Mouse (Mus musculus): ENCODE data around the gene Tymp. TPM values are rescaled to one million over a fixed set of nuclear protein-coding genes. Genes with fewer than 3 reads are reported as not detected.

Gene Tymp
- polyA plus RNA-seq, 1 experiment from 2014 or later = 1.5 TPM

- no peak for ATAC-seq (replicated peaks; ENCODE audit: insufficient number of reproducible peaks, low FRiP score, low TSS enrichment)
- H3K9me3 ChIP-seq (replicated peaks; ENCODE audit: control insufficient read depth, low read length) = no peaks in the 10 kb centered on the region
Observed at GRCm38 (mm10) chr15:89334774-89335537, 41.9 kb downstream of the Tymp start.

GRCm38 (mm10) chr15:89334271-89334670 is 42.6 kb downstream of the Tymp start, which contains the start of gene Miox:
Gene Miox (plus strand): TSS chr15:89334398.
- no peak within 1 kb of the TSS for H3K27ac ChIP-seq (ENCODE audit: low read depth, low read length)
- 86% methylated on average over 7 of the region's 7 CpGs for WGBS (ENCODE audit: insufficient replicate concordance)
- H3K4me1 ChIP-seq (ENCODE audit: control insufficient read depth, insufficient read depth, low read length) = no peaks in the 10 kb centered on the region
- no peak within 1 kb of the TSS for H3K4me2 ChIP-seq
- no peaks in the 10 kb centered on the region for H3K9me3 ChIP-seq (replicated peaks; ENCODE audit: control insufficient read depth, low read length)
- no peaks in the 10 kb centered on the region for H3K36me3 ChIP-seq (ENCODE audit: control insufficient read depth, insufficient read depth, low read length)
- no peak within 1 kb of the TSS for H3K4me3 ChIP-seq (ENCODE audit: low read depth, low read length)
- H3K27me3 ChIP-seq (ENCODE audit: control insufficient read depth, insufficient read depth, low read length) = no peaks in the 10 kb centered on the region
- H3K9ac ChIP-seq (ENCODE audit: low read depth, low read length) = no peak within 1 kb of the TSS
- ATAC-seq (replicated peaks; ENCODE audit: insufficient number of reproducible peaks, low FRiP score, low TSS enrichment) = no peak

More at GRCm38 (mm10) chr15:89334774-89335537, 41.9 kb downstream of the Tymp start:
- no peak overlapping the region for H3K4me3 ChIP-seq (ENCODE audit: low read depth, low read length)
- H3K4me2 ChIP-seq = no peak overlapping the region
- no peaks in the 10 kb centered on the region for H3K36me3 ChIP-seq (ENCODE audit: control insufficient read depth, insufficient read depth, low read length)
- no peaks in the 10 kb centered on the region for H3K27me3 ChIP-seq (ENCODE audit: control insufficient read depth, insufficient read depth, low read length)
- no peaks in the 10 kb centered on the region for H3K4me1 ChIP-seq (ENCODE audit: control insufficient read depth, insufficient read depth, low read length)
- no peak overlapping the region for H3K9ac ChIP-seq (ENCODE audit: low read depth, low read length)
- 75% methylated on average over 17 of the region's 17 CpGs for WGBS (ENCODE audit: insufficient replicate concordance)
- H3K27ac ChIP-seq (ENCODE audit: low read depth, low read length) = no peak overlapping the region

- no peak for ATAC-seq (replicated peaks; ENCODE audit: insufficient number of reproducible peaks, low FRiP score, low TSS enrichment)
- no peaks in the 10 kb centered on the region for H3K9me3 ChIP-seq (replicated peaks; ENCODE audit: control insufficient read depth, low read length)
- H3K27me3 ChIP-seq (ENCODE audit: control insufficient read depth, insufficient read depth, low read length) = peaks cover 18% of the 10 kb centered on the region
- no peaks in the 10 kb centered on the region; the same call in 1 of the 2 replicates for H3K4me1 ChIP-seq (ENCODE audit: control insufficient read depth, insufficient read depth, low read length)
- no peak overlapping the region for H3K9ac ChIP-seq (ENCODE audit: low read depth, low read length)
- WGBS (ENCODE audit: insufficient replicate concordance) = 44% methylated on average over 5 of the region's 5 CpGs
- H3K4me3 ChIP-seq (ENCODE audit: low read depth, low read length) = no peak overlapping the region
- no peak overlapping the region for H3K27ac ChIP-seq (ENCODE audit: low read depth, low read length)
- no peaks in the 10 kb centered on the region for H3K36me3 ChIP-seq (ENCODE audit: control insufficient read depth, insufficient read depth, low read length)
- no peak overlapping the region for H3K4me2 ChIP-seq
Observed at GRCm38 (mm10) chr15:89326441-89326840, 50.4 kb downstream of the Tymp start.

GRCm38 (mm10) chr15:89323656-89324055 is 53.2 kb downstream of the Tymp start:
- Histone ChIP-seq H3K27me3 (ENCODE audit: control insufficient read depth, insufficient read depth, low read length) (peaks cover 18% of the 10 kb centered on the region), H3K9me3 (replicated peaks; ENCODE audit: control insufficient read depth, low read length) (no peaks in the 10 kb centered on the region), H3K36me3 (ENCODE audit: control insufficient read depth, insufficient read depth, low read length) (no peaks in the 10 kb centered on the region), H3K4me2 (peak overlapping the region; percentile 69), H3K4me3 (ENCODE audit: low read depth, low read length) (peak overlapping the region; percentile 41; the same call in 1 of the 2 replicates), H3K27ac (ENCODE audit: low read depth, low read length) (no peak overlapping the region), H3K9ac (ENCODE audit: low read depth, low read length) (no peak overlapping the region), H3K4me1 (ENCODE audit: control insufficient read depth, insufficient read depth, low read length) (no peaks in the 10 kb centered on the region; the same call in 1 of the 2 replicates)
- ATAC-seq (replicated peaks; ENCODE audit: insufficient number of reproducible peaks, low FRiP score, low TSS enrichment) = no peak
- 83% methylated on average over 4 of the region's 4 CpGs for whole genome bisulfite sequencing (ENCODE audit: insufficient replicate concordance)

GRCm38 (mm10) chr15:89322670-89323522 is 53.9 kb downstream of the Tymp start, which contains the start of gene Adm2:
Gene Adm2 (plus strand): TSS chr15:89322720.
- H3K4me2 ChIP-seq = peak within 1 kb of the TSS; percentile 69
- H3K4me1 ChIP-seq (ENCODE audit: control insufficient read depth, insufficient read depth, low read length) = no peaks in the 10 kb centered on the region; the same call in 1 of the 2 replicates
- peak within 1 kb of the TSS; percentile 60; the same call in 1 of the 2 replicates for H3K9ac ChIP-seq (ENCODE audit: low read depth, low read length)
- H3K27ac ChIP-seq (ENCODE audit: low read depth, low read length) = no peak within 1 kb of the TSS
- H3K9me3 ChIP-seq (replicated peaks; ENCODE audit: control insufficient read depth, low read length) = no peaks in the 10 kb centered on the region
- no peaks in the 10 kb centered on the region for H3K36me3 ChIP-seq (ENCODE audit: control insufficient read depth, insufficient read depth, low read length)
- peaks cover 18% of the 10 kb centered on the region for H3K27me3 ChIP-seq (ENCODE audit: control insufficient read depth, insufficient read depth, low read length)
- 3% methylated on average over 26 of the region's 26 CpGs for WGBS (ENCODE audit: insufficient replicate concordance)
- peak within 1 kb of the TSS; percentile 41 for H3K4me3 ChIP-seq (ENCODE audit: low read depth, low read length)
- ATAC-seq (replicated peaks; ENCODE audit: insufficient number of reproducible peaks, low FRiP score, low TSS enrichment) = no peak; the same call in 1 of the 2 replicates

Other genes with a start within 250 kb of the Tymp start
- 10.5 and 11.4 TPM in 2 replicates for gene Hdac10, start 248.3 kb downstream of the Tymp start, polyA plus RNA-seq (2014; fragmentation: Nextera tagmentation; extraction: Ambion mirVana)
- gene Mapk12, start 236.3 kb downstream of the Tymp start, polyA plus RNA-seq (2014; fragmentation: Nextera tagmentation; extraction: Ambion mirVana) = 20.7 and 24.6 TPM in 2 replicates
- 3.2 and 4.2 TPM in 2 replicates for gene Mapk11, start 227.4 kb downstream of the Tymp start, polyA plus RNA-seq (2014; fragmentation: Nextera tagmentation; extraction: Ambion mirVana)
- 84.6 and 95.1 TPM in 2 replicates for gene Plxnb2, start 196.3 kb downstream of the Tymp start, polyA plus RNA-seq (2014; fragmentation: Nextera tagmentation; extraction: Ambion mirVana)
- 18.0 and 18.5 TPM in 2 replicates for gene Dennd6b, start 180.5 kb downstream of the Tymp start, polyA plus RNA-seq (2014; fragmentation: Nextera tagmentation; extraction: Ambion mirVana)
- gene Ppp6r2, start 165.5 kb downstream of the Tymp start, polyA plus RNA-seq (2014; fragmentation: Nextera tagmentation; extraction: Ambion mirVana) = 20.5 and 23.5 TPM in 2 replicates
- 45.7 and 50.8 TPM in 2 replicates for gene Sbf1, start 61.7 kb downstream of the Tymp start, polyA plus RNA-seq (2014; fragmentation: Nextera tagmentation; extraction: Ambion mirVana)
- gene Adm2, start 54.3 kb downstream of the Tymp start, polyA plus RNA-seq (2014; fragmentation: Nextera tagmentation; extraction: Ambion mirVana) = 0.79 and 1.0 TPM in 2 replicates
- not detected in 2 replicates for gene Miox, start 42.6 kb downstream of the Tymp start, polyA plus RNA-seq (2014; fragmentation: Nextera tagmentation; extraction: Ambion mirVana)
- 29.7 and 37.3 TPM in 2 replicates for gene Lmf2, start 21.4 kb downstream of the Tymp start, polyA plus RNA-seq (2014; fragmentation: Nextera tagmentation; extraction: Ambion mirVana)
- gene Ncaph2, start 21.3 kb downstream of the Tymp start, polyA plus RNA-seq (2014; fragmentation: Nextera tagmentation; extraction: Ambion mirVana) = 107 and 109 TPM in 2 replicates
- gene Sco2, start 3.2 kb downstream of the Tymp start, polyA plus RNA-seq (2014; fragmentation: Nextera tagmentation; extraction: Ambion mirVana) = 7.4 TPM in 2 replicates
- gene Odf3b, start 2.2 kb upstream of the Tymp start, polyA plus RNA-seq (2014; fragmentation: Nextera tagmentation; extraction: Ambion mirVana) = 0.54 and 1.00 TPM in 2 replicates
- not detected in 2 replicates for gene Klhdc7b, start 7.9 kb upstream of the Tymp start, polyA plus RNA-seq (2014; fragmentation: Nextera tagmentation; extraction: Ambion mirVana)
- not detected in 2 replicates for gene Syce3, start 33.5 kb upstream of the Tymp start, polyA plus RNA-seq (2014; fragmentation: Nextera tagmentation; extraction: Ambion mirVana)
- gene Cpt1b, start 48.8 kb upstream of the Tymp start, polyA plus RNA-seq (2014; fragmentation: Nextera tagmentation; extraction: Ambion mirVana) = 111 and 129 TPM in 2 replicates
- gene C730034F03Rik, start 52.5 kb upstream of the Tymp start, polyA plus RNA-seq (2014; fragmentation: Nextera tagmentation; extraction: Ambion mirVana) = 1.7 and 2.4 TPM in 2 replicates
- 0.86 TPM in 1 of 2 replicates, not detected in the other for gene Gm44502, start 52.7 kb upstream of the Tymp start, polyA plus RNA-seq (2014; fragmentation: Nextera tagmentation; extraction: Ambion mirVana)
- 67.6 and 68.1 TPM in 2 replicates for gene Chkb, start 52.9 kb upstream of the Tymp start, polyA plus RNA-seq (2014; fragmentation: Nextera tagmentation; extraction: Ambion mirVana)
- 0.19 and 0.68 TPM in 2 replicates for gene Mapk8ip2, start 76.9 kb upstream of the Tymp start, polyA plus RNA-seq (2014; fragmentation: Nextera tagmentation; extraction: Ambion mirVana)
- 9.4 TPM in 2 replicates for gene Arsa, start 100.4 kb upstream of the Tymp start, polyA plus RNA-seq (2014; fragmentation: Nextera tagmentation; extraction: Ambion mirVana)
- gene Shank3, start 122.6 kb upstream of the Tymp start, polyA plus RNA-seq (2014; fragmentation: Nextera tagmentation; extraction: Ambion mirVana) = 2.1 and 2.7 TPM in 2 replicates
- gene Acr, start 191.3 kb upstream of the Tymp start, polyA plus RNA-seq (2014; fragmentation: Nextera tagmentation; extraction: Ambion mirVana) = 0.20 TPM in 2 replicates
- 25.8 and 27.5 TPM in 2 replicates for gene Rabl2, start 214.9 kb upstream of the Tymp start, polyA plus RNA-seq (2014; fragmentation: Nextera tagmentation; extraction: Ambion mirVana)